Mouse (Mus musculus): ENCODE results near the gene Cldn14. TPM values are rescaled to one million over a fixed set of nuclear protein-coding genes. Genes with fewer than 3 reads are reported as not detected.
A peak's percentile ranks its signal among the peaks of the same experiment; 100 is the strongest.

The Cldn14 gene
- total and polyA plus RNA-seq, 3 experiments, result not detected

GRCm38 (mm10) chr16:93922835-93923389, 85.7 kb downstream of the Cldn14 start:
- Histone ChIP-seq H3K9me3 (replicated peaks) (no peaks in the 10 kb centered on the region), H3K4me1 (ENCODE audit: insufficient read depth, low read depth, low read length) (peaks cover 7% of the 10 kb centered on the region), H3K27me3 (ENCODE audit: insufficient read depth, low read length) (peaks cover 13% of the 10 kb centered on the region; the same call in 1 of the 2 replicates), H3K36me3 (replicated peaks) (no peaks in the 10 kb centered on the region), H3K4me3 (ENCODE audit: low read depth, low read length) (no peak overlapping the region)
- ATAC-seq (ENCODE audit: extremely low read depth, insufficient number of reproducible peaks, low FRiP score, poor library complexity, severe bottlenecking), result no peak
- no peak for DNase-seq (ENCODE audit: low spot score)
- TF ChIP-seq TAL1 (conservative IDR thresholded peaks at IDR 0.05; ENCODE audit: low read depth, low read length) (no peak), POLR2AphosphoS5 (IDR thresholded peaks at IDR 0.05; ENCODE audit: insufficient replicate concordance, low read depth, low read length) (no peak), GATA1 (IDR thresholded peaks at IDR 0.05; ENCODE audit: borderline replicate concordance, low read length) (no peak), CTCF (IDR thresholded peaks at IDR 0.05; ENCODE audit: low read depth, low read length) (no peak), GATA2 (IDR thresholded peaks at IDR 0.05; ENCODE audit: borderline replicate concordance, low read depth, low read length) (no peak)

- TF ChIP-seq POLR2AphosphoS5 (IDR thresholded peaks at IDR 0.05; ENCODE audit: insufficient replicate concordance, low read depth, low read length) (no peak), GATA1 (IDR thresholded peaks at IDR 0.05; ENCODE audit: borderline replicate concordance, low read length) (no peak), CTCF (IDR thresholded peaks at IDR 0.05; ENCODE audit: low read depth, low read length) (no peak), GATA2 (IDR thresholded peaks at IDR 0.05; ENCODE audit: borderline replicate concordance, low read depth, low read length) (no peak), TAL1 (conservative IDR thresholded peaks at IDR 0.05; ENCODE audit: low read depth, low read length) (no peak)
- Histone ChIP-seq H3K4me3 (ENCODE audit: low read depth, low read length) (no peak overlapping the region), H3K9me3 (replicated peaks) (no peaks in the 10 kb centered on the region), H3K4me1 (ENCODE audit: insufficient read depth, low read depth, low read length) (peaks cover 14% of the 10 kb centered on the region), H3K27me3 (ENCODE audit: insufficient read depth, low read length) (peaks cover 13% of the 10 kb centered on the region; the same call in 1 of the 2 replicates), H3K36me3 (replicated peaks) (no peaks in the 10 kb centered on the region)
- ATAC-seq (ENCODE audit: extremely low read depth, insufficient number of reproducible peaks, low FRiP score, poor library complexity, severe bottlenecking) (no peak), DNase-seq (ENCODE audit: low spot score) (no peak)
Measured at GRCm38 (mm10) chr16:93920673-93921072, 88.0 kb downstream of the Cldn14 start.

DNA sequence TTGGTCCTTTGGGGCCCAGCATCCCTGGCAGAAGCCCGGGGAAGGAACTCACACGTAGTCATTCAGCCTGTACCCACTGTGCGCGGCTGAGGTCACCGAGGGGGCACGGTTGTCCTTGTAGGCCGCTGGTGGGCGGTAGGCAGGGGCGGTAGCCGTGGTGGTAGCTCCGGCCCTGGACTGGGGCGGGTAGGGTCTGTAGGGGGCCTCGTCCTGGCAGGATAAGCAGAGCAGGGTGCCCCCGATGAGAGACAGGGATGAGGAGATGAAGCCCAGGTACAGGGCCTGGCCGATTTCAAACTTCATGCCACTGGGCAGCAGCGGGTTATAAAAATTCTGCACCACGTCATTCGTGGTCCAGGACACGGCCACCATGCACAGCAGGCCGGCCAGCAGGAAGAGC, 89.4 kb downstream of the Cldn14 start:
- peaks cover 13% of the 10 kb centered on the region; the same call in 1 of the 2 replicates for H3K27me3 ChIP-seq (ENCODE audit: insufficient read depth, low read length)
- ATAC-seq (ENCODE audit: extremely low read depth, insufficient number of reproducible peaks, low FRiP score, poor library complexity, severe bottlenecking) (no peak), DNase-seq (ENCODE audit: low spot score) (no peak)
- no peak for TF ChIP-seq POLR2AphosphoS5 (IDR thresholded peaks at IDR 0.05; ENCODE audit: insufficient replicate concordance, low read depth, low read length)
- TF ChIP-seq TAL1 (conservative IDR thresholded peaks at IDR 0.05; ENCODE audit: low read depth, low read length), result no peak
- no peak for TF ChIP-seq GATA2 (IDR thresholded peaks at IDR 0.05; ENCODE audit: borderline replicate concordance, low read depth, low read length)
- no peak for TF ChIP-seq CTCF (IDR thresholded peaks at IDR 0.05; ENCODE audit: low read depth, low read length)
- no peak for TF ChIP-seq GATA1 (IDR thresholded peaks at IDR 0.05; ENCODE audit: borderline replicate concordance, low read length)
- H3K4me3 ChIP-seq (ENCODE audit: low read depth, low read length), result no peak overlapping the region
- peaks cover 14% of the 10 kb centered on the region for H3K4me1 ChIP-seq (ENCODE audit: insufficient read depth, low read depth, low read length)
- H3K36me3 ChIP-seq (replicated peaks), result no peaks in the 10 kb centered on the region
- H3K9me3 ChIP-seq (replicated peaks), result no peaks in the 10 kb centered on the region

DNA sequence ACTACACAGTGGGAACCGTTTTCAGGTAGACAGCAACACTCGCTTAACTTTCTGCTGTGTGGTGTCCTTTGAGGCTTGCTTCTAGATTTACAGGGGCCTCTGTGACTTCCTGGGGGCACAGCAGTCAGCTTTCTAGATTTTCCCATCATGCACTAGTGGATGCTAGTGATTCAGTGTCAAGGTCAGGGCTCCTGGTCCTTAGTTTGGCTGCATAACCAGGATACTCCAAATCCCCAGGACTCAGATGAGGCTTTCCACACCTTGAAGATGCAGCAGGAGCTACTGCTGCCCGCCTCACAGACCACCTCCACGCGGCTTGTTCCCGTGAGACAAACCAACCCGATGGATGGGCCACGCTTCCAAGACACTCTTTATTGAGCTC, 90.0 kb downstream of the Cldn14 start:
- Histone ChIP-seq H3K36me3 (replicated peaks) (no peaks in the 10 kb centered on the region), H3K9me3 (replicated peaks) (no peaks in the 10 kb centered on the region), H3K27me3 (ENCODE audit: insufficient read depth, low read length) (peaks cover 13% of the 10 kb centered on the region; the same call in 1 of the 2 replicates), H3K4me1 (ENCODE audit: insufficient read depth, low read depth, low read length) (peaks cover 14% of the 10 kb centered on the region), H3K4me3 (ENCODE audit: low read depth, low read length) (no peak overlapping the region)
- ATAC-seq (ENCODE audit: extremely low read depth, insufficient number of reproducible peaks, low FRiP score, poor library complexity, severe bottlenecking), result no peak
- TF ChIP-seq CTCF (IDR thresholded peaks at IDR 0.05; ENCODE audit: low read depth, low read length) (0 out of 2 replicates have a peak, but pooled peaks have one; percentile 2), TAL1 (conservative IDR thresholded peaks at IDR 0.05; ENCODE audit: low read depth, low read length) (no peak)
- no peak for DNase-seq (ENCODE audit: low spot score)

DNA sequence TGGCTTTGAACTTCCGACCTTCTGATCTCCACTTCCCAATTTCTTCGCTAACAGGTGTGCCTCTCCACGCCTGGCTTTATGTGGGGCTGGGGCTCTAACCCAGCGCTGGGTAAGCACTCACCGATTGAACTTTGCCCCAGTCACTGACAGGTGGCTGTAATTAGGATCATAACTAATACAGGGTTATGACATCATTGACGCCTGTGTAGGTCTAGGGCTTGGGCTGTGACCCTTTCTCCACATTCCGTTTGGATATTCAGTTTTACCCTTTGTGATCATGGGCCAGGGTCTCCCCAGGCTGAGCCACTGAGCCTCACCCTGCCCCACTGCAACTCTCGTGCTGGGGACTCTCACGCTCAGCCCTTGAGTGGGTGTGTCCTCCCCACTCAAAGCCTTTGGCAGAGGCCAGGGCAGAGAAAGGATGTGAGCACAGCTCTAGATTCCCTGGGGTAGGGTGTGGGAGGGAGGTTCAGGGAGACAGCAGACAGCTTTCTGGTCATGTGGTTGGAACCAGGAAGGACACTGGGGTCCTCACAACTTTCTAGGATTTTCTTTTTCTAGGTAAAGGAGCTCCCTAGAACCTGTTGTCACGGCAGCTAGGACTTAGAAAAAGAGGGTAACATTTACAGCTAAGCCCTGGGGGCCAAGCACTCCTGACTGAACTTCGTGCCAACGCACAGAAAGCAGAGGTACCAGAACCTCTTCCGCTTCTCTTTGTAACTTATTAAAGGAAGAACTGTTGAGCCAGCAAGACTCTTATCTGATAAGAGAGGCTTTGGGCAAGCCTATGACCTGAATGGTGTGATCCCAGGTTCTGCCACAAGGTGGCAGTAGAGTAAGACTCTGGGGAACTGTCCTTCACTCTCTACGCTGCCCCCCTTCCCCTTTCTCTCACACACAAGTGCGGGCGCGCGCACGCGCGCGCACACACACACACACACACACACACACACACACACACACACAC, 90.6 kb downstream of the Cldn14 start:
- TF ChIP-seq CTCF (IDR thresholded peaks at IDR 0.05; ENCODE audit: low read depth, low read length) (peak; percentile 55), POLR2AphosphoS5 (IDR thresholded peaks at IDR 0.05; ENCODE audit: insufficient replicate concordance, low read depth, low read length) (no peak)
- Histone ChIP-seq H3K4me1 (ENCODE audit: insufficient read depth, low read depth, low read length) (peaks cover 14% of the 10 kb centered on the region), H3K9me3 (replicated peaks) (no peaks in the 10 kb centered on the region), H3K36me3 (replicated peaks) (no peaks in the 10 kb centered on the region), H3K4me3 (ENCODE audit: low read depth, low read length) (no peak overlapping the region), H3K27me3 (ENCODE audit: insufficient read depth, low read length) (peaks cover 13% of the 10 kb centered on the region; the same call in 1 of the 2 replicates)
- ATAC-seq (ENCODE audit: extremely low read depth, insufficient number of reproducible peaks, low FRiP score, poor library complexity, severe bottlenecking) (peak; percentile 71), DNase-seq (ENCODE audit: low spot score) (peak; percentile 70)

- DNase-seq (ENCODE audit: low spot score) (peak; percentile 28), ATAC-seq (ENCODE audit: extremely low read depth, insufficient number of reproducible peaks, low FRiP score, poor library complexity, severe bottlenecking) (no peak)
- no peak for TF ChIP-seq POLR2AphosphoS5 (IDR thresholded peaks at IDR 0.05; ENCODE audit: insufficient replicate concordance, low read depth, low read length)
- no peak for TF ChIP-seq CTCF (IDR thresholded peaks at IDR 0.05; ENCODE audit: low read depth, low read length)
- no peak for TF ChIP-seq GATA2 (IDR thresholded peaks at IDR 0.05; ENCODE audit: borderline replicate concordance, low read depth, low read length)
- TF ChIP-seq TAL1 (conservative IDR thresholded peaks at IDR 0.05; ENCODE audit: low read depth, low read length), result no peak
- no peak for TF ChIP-seq GATA1 (IDR thresholded peaks at IDR 0.05; ENCODE audit: borderline replicate concordance, low read length)
Measured at GRCm38 (mm10) chr16:93915338-93915849, 93.2 kb downstream of the Cldn14 start.

More at GRCm38 (mm10) chr16:93915338-93915849, 93.2 kb downstream of the Cldn14 start:
- Histone ChIP-seq H3K27me3 (ENCODE audit: insufficient read depth, low read length) (peaks cover 16% of the 10 kb centered on the region), H3K9me3 (replicated peaks) (no peaks in the 10 kb centered on the region), H3K36me3 (replicated peaks) (no peaks in the 10 kb centered on the region), H3K4me1 (ENCODE audit: insufficient read depth, low read depth, low read length) (peaks cover 14% of the 10 kb centered on the region), H3K4me3 (ENCODE audit: low read depth, low read length) (no peak overlapping the region)

Data from G1E (cell line).